Mouse (Mus musculus) midbrain, embryonic 11.5 days (tissue): Measurements from ENCODE around the gene Pkd1l2. TPM values are rescaled to one million over a fixed set of nuclear protein-coding genes. Genes with fewer than 3 reads are reported as not detected.
A peak's percentile ranks its signal among the peaks of the same experiment; 100 is the strongest.

Experiments used
- ATAC-seq: fragments of 200-750 bp; cut with Nextera tagmentation; 2 replicates; pipeline ENCODE4 v1.8.0; 2017; ENCODE audit warnings: moderate TSS enrichment, moderate library complexity; ENCODE audit not compliant: low FRiP score
- DNase-seq: peaks from one replicate; pipeline ENCODE4 v3.0.0; 2015; ENCODE audit warnings: low spot score; ENCODE audit errors: missing footprints
- H3K27ac ChIP-seq: fragments of 300-500 bp; sonication (generic); 2 replicates; pipeline ENCODE4 v1.5.1; 2014; ENCODE audit warnings: low read depth, low read length
- H3K27me3 ChIP-seq: fragments of 300-500 bp; sonication (generic); 2 replicates; pipeline ENCODE4 v1.6.1; 2014; ENCODE audit warnings: mild to moderate bottlenecking, low read length, moderate library complexity, mixed read lengths; ENCODE audit not compliant: control insufficient read depth, insufficient read depth
- H3K36me3 ChIP-seq: fragments of 300-500 bp; sonication (generic); 2 replicates; pipeline ENCODE4 v1.6.1; 2014; ENCODE audit warnings: mild to moderate bottlenecking, low read length, moderate library complexity, mixed read lengths; ENCODE audit not compliant: control insufficient read depth, insufficient read depth
- H3K4me1 ChIP-seq: fragments of 300-500 bp; sonication (generic); 2 replicates; pipeline ENCODE4 v1.6.1; 2014; ENCODE audit warnings: low read length; ENCODE audit not compliant: control insufficient read depth, insufficient read depth
- H3K4me2 ChIP-seq: fragments of 300-500 bp; sonication (generic); 2 replicates; pipeline ENCODE4 v1.6.1; 2014; ENCODE audit warnings: mild to moderate bottlenecking, moderate library complexity
- H3K4me3 ChIP-seq: fragments of 300-500 bp; sonication (generic); 2 replicates; pipeline ENCODE4 v1.5.1; 2014; ENCODE audit warnings: low read depth, low read length
- H3K9ac ChIP-seq: fragments of 300-500 bp; sonication (generic); 2 replicates; pipeline ENCODE4 v1.6.1; 2014; ENCODE audit warnings: low read length
- H3K9me3 ChIP-seq: fragments of 300-500 bp; sonication (generic); 2 replicates; pipeline ENCODE4 v1.6.1; 2016; ENCODE audit warnings: low read length; ENCODE audit not compliant: control insufficient read depth
- WGBS: fragments of 180-500 bp; shearing (Covaris S2); extraction: QIAGEN DNeasy Blood & Tissue Kit; methylation state at CpG from one replicate; pipeline ENCODE4 v1.1.7; 2014; 5-methylcytosine and 5-hydroxymethylcytosine counted together
- polyA plus RNA-seq: library from polyadenylated mRNA; unstranded; fragments of >200 nt; fragmentation: Nextera tagmentation; extraction: Ambion mirVana; gene quantifications from 2 replicates; pipeline ENCODE4 v1.2.1, GENCODE M21; 2014

Pkd1l2 gene
- polyA plus RNA-seq, 1 experiment from 2014 or later: not detected

GRCm38 (mm10) chr8:116975606-116976005 is 106.6 kb downstream of the Pkd1l2 start:
- ATAC-seq (no peak), DNase-seq (no peak)
- Histone ChIP-seq H3K27me3 (no peaks in the 10 kb centered on the region), H3K9ac (0 out of 2 replicates have a peak overlapping the region, but pooled peaks have one; percentile 5), H3K4me1 (peaks cover 4% of the 10 kb centered on the region; the same call in 1 of the 2 replicates), H3K36me3 (no peaks in the 10 kb centered on the region), H3K4me2 (no peak overlapping the region), H3K27ac (no peak overlapping the region), H3K9me3 (no peaks in the 10 kb centered on the region), H3K4me3 (no peak overlapping the region)
- 63% methylated on average over 5 of the region's 5 CpGs for WGBS

DNA sequence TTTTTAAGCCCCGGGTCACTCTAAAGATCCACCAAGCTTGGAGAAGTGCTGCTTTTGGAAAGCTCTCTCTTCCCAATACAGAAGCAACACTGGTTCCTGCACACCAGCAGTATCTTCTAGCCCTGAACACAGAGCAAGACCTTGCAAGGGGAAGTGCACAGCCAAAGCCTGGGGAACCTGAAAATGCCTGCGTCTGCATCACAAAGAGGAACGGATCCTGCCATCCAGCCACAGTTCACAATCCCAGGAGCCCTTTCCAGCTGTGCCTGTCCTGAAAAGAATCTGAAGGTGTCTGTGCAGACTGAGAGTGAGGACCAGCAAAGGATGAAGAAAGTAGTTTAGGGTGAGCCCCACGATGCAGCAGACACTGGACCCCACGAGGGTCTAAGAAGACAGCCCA is 107.2 kb downstream of the Pkd1l2 start:
- ATAC-seq (no peak), DNase-seq (no peak)
- Histone ChIP-seq H3K9ac (0 out of 2 replicates have a peak overlapping the region, but pooled peaks have one; percentile 5), H3K4me3 (no peak overlapping the region), H3K4me2 (no peak overlapping the region), H3K27me3 (no peaks in the 10 kb centered on the region), H3K9me3 (no peaks in the 10 kb centered on the region), H3K27ac (no peak overlapping the region), H3K4me1 (peaks cover 4% of the 10 kb centered on the region; the same call in 1 of the 2 replicates), H3K36me3 (no peaks in the 10 kb centered on the region)
- 38% methylated on average over 5 of the region's 5 CpGs for WGBS

DNA sequence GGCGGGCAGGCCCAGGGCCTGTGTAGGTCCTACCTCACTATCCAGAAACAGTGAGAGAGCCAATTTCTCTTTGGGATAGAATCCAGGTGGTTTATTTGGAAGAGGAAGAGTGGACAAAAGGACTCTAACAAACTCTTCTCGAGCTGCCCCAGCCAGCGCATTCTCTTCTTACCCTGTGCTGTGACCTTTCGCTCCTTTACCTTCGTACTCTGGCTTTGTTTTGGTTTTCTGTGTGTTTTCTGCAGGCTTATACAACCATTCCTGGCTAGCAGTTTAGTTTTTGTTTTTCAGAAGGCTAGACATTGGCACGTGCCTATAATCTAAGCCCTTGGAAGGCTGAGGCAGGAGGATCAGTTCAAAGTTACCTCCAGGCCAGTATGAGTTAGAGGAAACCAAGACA is 112.7 kb downstream of the Pkd1l2 start:
- Histone ChIP-seq H3K4me1 (no peaks in the 10 kb centered on the region), H3K27ac (no peak overlapping the region)
- 80% methylated on average over 6 of the region's 6 CpGs for WGBS

DNA sequence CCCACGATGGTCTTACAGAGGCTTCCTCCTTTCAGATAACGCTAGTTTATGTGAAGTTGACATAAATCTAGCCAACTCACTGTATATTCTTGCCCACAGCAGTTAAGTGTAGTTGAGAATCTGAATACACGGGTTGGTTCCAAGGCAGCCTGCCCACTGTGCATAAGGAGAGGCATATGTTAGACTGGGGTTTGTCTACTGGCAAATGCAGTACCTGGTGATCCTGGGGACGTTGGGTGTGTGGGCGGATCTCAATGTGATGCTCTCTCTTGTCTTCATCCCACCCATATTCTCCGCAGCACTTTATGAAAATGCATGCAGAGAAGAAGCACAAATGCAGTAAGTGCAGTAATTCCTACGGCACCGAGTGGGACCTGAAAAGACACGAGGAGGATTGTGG is 127.8 kb downstream of the Pkd1l2 start:
- H3K36me3 ChIP-seq: peaks cover 6% of the 10 kb centered on the region; the same call in 1 of the 2 replicates
- 92% methylated on average over 9 of the region's 9 CpGs for WGBS

More for the DNA sequence above, 112.7 kb downstream of the Pkd1l2 start:
- Histone ChIP-seq H3K4me2 (no peak overlapping the region), H3K9ac (no peak overlapping the region), H3K4me3 (no peak overlapping the region), H3K36me3 (no peaks in the 10 kb centered on the region), H3K9me3 (no peaks in the 10 kb centered on the region), H3K27me3 (no peaks in the 10 kb centered on the region)
- DNase-seq: no peak
- ATAC-seq: no peak

GRCm38 (mm10) chr8:116952428-116952827 is 129.8 kb downstream of the Pkd1l2 start:
- DNase-seq: no peak
- Histone ChIP-seq H3K9me3 (no peaks in the 10 kb centered on the region), H3K36me3 (peaks cover 3% of the 10 kb centered on the region; the same call in 1 of the 2 replicates), H3K9ac (no peak overlapping the region), H3K4me1 (no peaks in the 10 kb centered on the region), H3K4me2 (no peak overlapping the region), H3K4me3 (no peak overlapping the region), H3K27me3 (no peaks in the 10 kb centered on the region), H3K27ac (no peak overlapping the region)
- 91% methylated on average over 8 of the region's 8 CpGs for WGBS
- no peak for ATAC-seq

More for the DNA sequence above, 127.8 kb downstream of the Pkd1l2 start:
- Histone ChIP-seq H3K9me3 (no peaks in the 10 kb centered on the region), H3K4me3 (no peak overlapping the region), H3K4me1 (no peaks in the 10 kb centered on the region), H3K4me2 (no peak overlapping the region), H3K9ac (no peak overlapping the region), H3K27ac (no peak overlapping the region), H3K27me3 (no peaks in the 10 kb centered on the region)
- ATAC-seq (no peak), DNase-seq (no peak)

GRCm38 (mm10) chr8:116951778-116952177 is 130.5 kb downstream of the Pkd1l2 start:
- Histone ChIP-seq H3K27ac (no peak overlapping the region), H3K27me3 (no peaks in the 10 kb centered on the region), H3K4me3 (no peak overlapping the region), H3K9me3 (no peaks in the 10 kb centered on the region), H3K36me3 (peaks cover 2% of the 10 kb centered on the region; the same call in 1 of the 2 replicates), H3K9ac (no peak overlapping the region), H3K4me2 (no peak overlapping the region), H3K4me1 (no peaks in the 10 kb centered on the region)
- DNase-seq (no peak), ATAC-seq (no peak)
- WGBS: 97% methylated on average over 2 of the region's 2 CpGs

- H3K9ac ChIP-seq: no peak overlapping the region
- no peak overlapping the region for H3K27ac ChIP-seq
- no peaks in the 10 kb centered on the region for H3K27me3 ChIP-seq
- no peak overlapping the region for H3K4me2 ChIP-seq
- H3K9me3 ChIP-seq: no peaks in the 10 kb centered on the region
- no peak overlapping the region for H3K4me3 ChIP-seq
- 82% methylated on average over 5 of the region's 5 CpGs for WGBS
- DNase-seq (no peak), ATAC-seq (no peak)
- no peaks in the 10 kb centered on the region for H3K4me1 ChIP-seq
- peaks cover 2% of the 10 kb centered on the region; the same call in 1 of the 2 replicates for H3K36me3 ChIP-seq
Measured at GRCm38 (mm10) chr8:116951369-116951768, 130.9 kb downstream of the Pkd1l2 start.

DNA sequence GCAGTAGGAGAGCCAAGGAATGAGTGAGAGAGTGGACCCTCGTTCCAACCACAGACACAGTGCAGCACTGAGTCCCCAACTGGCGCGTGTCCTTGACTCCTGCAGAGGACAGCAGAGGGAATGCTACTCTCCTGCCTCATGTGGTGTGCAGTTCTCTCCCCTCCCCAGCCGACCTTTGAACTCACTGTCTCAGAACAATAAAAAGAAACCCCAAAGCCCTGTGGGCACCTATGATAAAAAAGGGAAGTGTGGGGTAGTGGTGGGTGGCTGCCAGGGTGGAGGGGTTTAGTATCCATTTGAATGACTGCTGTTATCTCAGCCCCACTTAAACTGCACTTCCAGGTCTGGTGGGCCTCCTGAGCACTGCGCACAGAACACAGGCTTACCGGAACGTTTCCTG is 134.7 kb downstream of the Pkd1l2 start:
- 91% methylated on average over 7 of the region's 7 CpGs for WGBS
- Histone ChIP-seq H3K9ac (no peak overlapping the region), H3K4me1 (peaks cover 9% of the 10 kb centered on the region; the same call in 1 of the 2 replicates)

DNA sequence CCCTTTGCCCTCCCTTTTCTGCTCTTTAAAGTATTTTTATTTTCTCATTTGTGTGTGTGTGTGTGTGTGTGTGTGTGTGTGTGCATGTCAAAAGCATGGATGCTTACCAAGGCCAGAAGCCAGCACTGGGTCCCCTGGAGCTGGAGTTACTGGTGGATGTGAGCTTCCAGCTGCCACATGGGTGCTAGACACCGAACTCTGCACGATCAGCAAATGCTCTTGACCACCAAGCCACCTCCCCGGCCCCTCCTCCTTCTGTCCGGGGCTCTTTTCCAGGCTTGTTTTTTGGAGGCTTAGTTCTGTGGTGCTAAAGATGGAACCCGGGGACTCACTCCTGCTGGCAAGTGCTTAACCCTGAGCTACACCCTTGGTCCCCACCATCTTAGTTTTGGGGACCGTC is 135.4 kb downstream of the Pkd1l2 start:
- no peaks in the 10 kb centered on the region for H3K9me3 ChIP-seq
- H3K4me1 ChIP-seq: peaks cover 9% of the 10 kb centered on the region; the same call in 1 of the 2 replicates
- no peak for ATAC-seq
- H3K4me2 ChIP-seq: no peak overlapping the region
- no peak overlapping the region for H3K4me3 ChIP-seq
- no peak overlapping the region for H3K9ac ChIP-seq
- H3K27ac ChIP-seq: no peak overlapping the region
- DNase-seq: no peak
- no peaks in the 10 kb centered on the region for H3K36me3 ChIP-seq
- WGBS: 84% methylated on average over 6 of the region's 6 CpGs
- H3K27me3 ChIP-seq: no peaks in the 10 kb centered on the region

More for the DNA sequence above, 134.7 kb downstream of the Pkd1l2 start:
- ATAC-seq (no peak), DNase-seq (no peak)
- Histone ChIP-seq H3K27ac (no peak overlapping the region), H3K36me3 (no peaks in the 10 kb centered on the region), H3K4me2 (no peak overlapping the region), H3K4me3 (no peak overlapping the region), H3K9me3 (no peaks in the 10 kb centered on the region), H3K27me3 (no peaks in the 10 kb centered on the region)
